Mouse (Mus musculus): Measurements from ENCODE around the gene Scn8a. TPM values are rescaled to one million over a fixed set of nuclear protein-coding genes. Genes with fewer than 3 reads are reported as not detected.

Scn8a gene
- polyA plus RNA-seq, 1 experiment from 2014 or later, result 29.2 TPM

- no peak overlapping the region for H3K4me2 ChIP-seq
- H3K27me3 ChIP-seq (replicated peaks), result no peaks in the 10 kb centered on the region
- ATAC-seq (ENCODE audit: low FRiP score), result no peak
- no peak overlapping the region for H3K27ac ChIP-seq (replicated peaks)
- no peaks in the 10 kb centered on the region for H3K36me3 ChIP-seq
- H3K9me3 ChIP-seq (replicated peaks), result no peaks in the 10 kb centered on the region
- no peak overlapping the region for H3K4me3 ChIP-seq (replicated peaks)
- peaks cover 23% of the 10 kb centered on the region for H3K4me1 ChIP-seq
- WGBS, result 96% methylated on average over 11 of the region's 11 CpGs
- no peak overlapping the region for H3K9ac ChIP-seq (replicated peaks)
These were observed 52.6 kb downstream of the Scn8a start for GRCm38 (mm10) chr15:100922210-100922609.

DNA sequence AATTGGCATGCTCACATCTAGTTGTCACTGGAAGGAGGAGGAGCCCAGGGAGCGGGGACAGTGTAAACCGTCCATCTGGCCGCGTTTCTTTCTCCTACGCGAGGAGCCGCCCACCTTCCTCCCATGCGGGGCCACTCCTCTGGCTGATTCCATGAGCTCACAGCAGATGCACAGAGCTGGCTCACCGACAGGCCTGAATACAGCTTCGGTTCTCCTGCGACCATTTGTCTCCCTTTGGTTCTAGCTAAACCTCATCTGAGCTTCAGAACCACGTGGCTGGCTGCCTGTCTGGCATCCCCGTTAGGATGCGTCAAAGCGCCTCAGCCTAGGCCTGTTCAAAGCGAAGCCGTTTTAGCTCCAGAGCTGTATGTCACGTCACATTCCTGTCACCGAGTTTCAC, 53.8 kb downstream of the Scn8a start:
- Histone ChIP-seq H3K36me3 (no peaks in the 10 kb centered on the region), H3K27ac (replicated peaks) (0 out of 2 replicates have a peak overlapping the region, but pooled peaks have one; percentile 7), H3K27me3 (replicated peaks) (no peaks in the 10 kb centered on the region), H3K9ac (replicated peaks) (no peak overlapping the region), H3K4me2 (peak overlapping the region; percentile 5; the same call in 1 of the 2 replicates), H3K4me3 (replicated peaks) (no peak overlapping the region), H3K4me1 (peaks cover 23% of the 10 kb centered on the region), H3K9me3 (replicated peaks) (no peaks in the 10 kb centered on the region)
- peak; percentile 48 for ATAC-seq (ENCODE audit: low FRiP score)
- 19% methylated on average over 19 of the region's 19 CpGs for WGBS

DNA sequence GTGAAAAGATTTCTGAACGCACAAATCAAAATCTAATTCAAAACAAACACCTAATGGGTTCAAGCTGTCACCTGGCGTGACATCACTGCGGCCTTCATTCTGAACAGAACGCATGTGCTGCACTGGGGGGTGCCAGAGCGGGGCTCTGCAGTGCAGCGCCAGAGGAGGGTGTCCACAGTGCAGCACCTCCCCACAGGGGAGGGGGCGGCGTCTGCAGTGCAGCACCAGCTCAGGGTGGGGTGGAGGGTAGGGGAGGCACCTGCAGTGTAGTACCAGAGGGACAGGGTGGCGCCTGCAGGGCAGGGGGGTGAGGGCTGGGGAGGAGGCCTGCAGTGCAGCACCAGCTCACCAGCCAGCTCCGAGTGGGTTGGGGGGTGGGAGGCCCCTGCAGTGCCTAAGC, 55.3 kb downstream of the Scn8a start:
- 60% methylated on average over 10 of the region's 10 CpGs for WGBS
- Histone ChIP-seq H3K9me3 (replicated peaks) (no peaks in the 10 kb centered on the region), H3K4me3 (replicated peaks) (no peak overlapping the region), H3K4me2 (no peak overlapping the region), H3K9ac (replicated peaks) (no peak overlapping the region), H3K4me1 (peaks cover 15% of the 10 kb centered on the region), H3K27me3 (replicated peaks) (no peaks in the 10 kb centered on the region), H3K36me3 (no peaks in the 10 kb centered on the region), H3K27ac (replicated peaks) (peak overlapping the region; percentile 58)
- ATAC-seq (ENCODE audit: low FRiP score), result peak; percentile 28; the same call in 1 of the 2 replicates

GRCm38 (mm10) chr15:100930477-100930876, 60.8 kb downstream of the Scn8a start:
- no peak overlapping the region for H3K4me3 ChIP-seq (replicated peaks)
- no peaks in the 10 kb centered on the region for H3K27me3 ChIP-seq (replicated peaks)
- no peaks in the 10 kb centered on the region for H3K9me3 ChIP-seq (replicated peaks)
- H3K4me1 ChIP-seq, result peaks cover 14% of the 10 kb centered on the region
- H3K27ac ChIP-seq (replicated peaks), result no peak overlapping the region
- WGBS, result 62% methylated on average over 3 of the region's 3 CpGs
- ATAC-seq (ENCODE audit: low FRiP score), result no peak
- H3K36me3 ChIP-seq, result no peaks in the 10 kb centered on the region
- H3K4me2 ChIP-seq, result no peak overlapping the region
- H3K9ac ChIP-seq (replicated peaks), result no peak overlapping the region

DNA sequence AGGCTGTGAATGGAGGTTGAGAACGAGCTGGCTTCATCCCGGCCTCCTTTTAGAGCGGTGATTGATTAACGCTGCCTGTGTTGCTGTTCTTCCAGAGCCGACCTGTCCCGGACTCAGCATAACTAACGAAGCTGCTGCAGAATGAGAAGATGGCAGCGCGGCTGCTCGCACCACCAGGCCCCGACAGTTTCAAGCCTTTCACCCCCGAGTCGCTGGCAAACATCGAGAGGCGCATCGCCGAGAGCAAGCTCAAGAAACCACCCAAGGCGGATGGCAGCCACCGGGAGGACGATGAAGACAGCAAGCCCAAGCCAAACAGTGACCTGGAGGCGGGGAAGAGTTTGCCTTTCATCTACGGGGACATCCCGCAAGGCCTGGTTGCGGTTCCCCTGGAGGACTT, 66.5 kb downstream of the Scn8a start:
- Histone ChIP-seq H3K36me3 (peaks cover 12% of the 10 kb centered on the region), H3K4me3 (replicated peaks) (0 out of 2 replicates have a peak overlapping the region, but pooled peaks have one; percentile 9), H3K27me3 (replicated peaks) (no peaks in the 10 kb centered on the region), H3K9me3 (replicated peaks) (no peaks in the 10 kb centered on the region), H3K4me2 (peak overlapping the region; percentile 36), H3K9ac (replicated peaks) (0 out of 2 replicates have a peak overlapping the region, but pooled peaks have one; percentile 17), H3K4me1 (peaks cover 31% of the 10 kb centered on the region), H3K27ac (replicated peaks) (no peak overlapping the region)
- ATAC-seq (ENCODE audit: low FRiP score), result no peak
- 40% methylated on average over 24 of the region's 24 CpGs for WGBS

DNA sequence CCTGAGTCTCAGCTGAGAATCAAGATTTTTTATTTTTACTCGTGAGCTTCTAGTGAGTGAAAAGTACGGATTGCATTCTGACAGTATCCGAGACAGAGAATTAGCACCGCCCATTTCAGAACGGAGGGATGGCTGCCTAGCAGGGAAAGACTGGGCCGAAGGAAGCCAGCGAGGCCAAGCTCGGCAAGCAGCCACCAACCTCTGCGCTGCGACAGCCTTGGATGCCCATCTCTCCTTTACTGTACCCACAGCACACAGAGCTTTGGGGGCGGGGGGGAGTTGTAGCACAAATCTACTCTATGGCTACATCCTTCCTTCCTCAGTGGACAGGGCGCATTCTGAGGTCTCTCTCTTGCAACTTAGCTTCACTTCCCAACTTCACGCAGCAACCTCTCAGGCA, 78.7 kb downstream of the Scn8a start:
- no peaks in the 10 kb centered on the region for H3K27me3 ChIP-seq (replicated peaks)
- no peaks in the 10 kb centered on the region for H3K36me3 ChIP-seq
- no peak overlapping the region for H3K4me3 ChIP-seq (replicated peaks)
- H3K9me3 ChIP-seq (replicated peaks), result no peaks in the 10 kb centered on the region
- peaks cover 5% of the 10 kb centered on the region; the same call in 1 of the 2 replicates for H3K4me1 ChIP-seq
- WGBS, result 88% methylated on average over 13 of the region's 13 CpGs
- H3K27ac ChIP-seq (replicated peaks), result no peak overlapping the region
- H3K4me2 ChIP-seq, result no peak overlapping the region
- no peak for ATAC-seq (ENCODE audit: low FRiP score)
- H3K9ac ChIP-seq (replicated peaks), result no peak overlapping the region

DNA sequence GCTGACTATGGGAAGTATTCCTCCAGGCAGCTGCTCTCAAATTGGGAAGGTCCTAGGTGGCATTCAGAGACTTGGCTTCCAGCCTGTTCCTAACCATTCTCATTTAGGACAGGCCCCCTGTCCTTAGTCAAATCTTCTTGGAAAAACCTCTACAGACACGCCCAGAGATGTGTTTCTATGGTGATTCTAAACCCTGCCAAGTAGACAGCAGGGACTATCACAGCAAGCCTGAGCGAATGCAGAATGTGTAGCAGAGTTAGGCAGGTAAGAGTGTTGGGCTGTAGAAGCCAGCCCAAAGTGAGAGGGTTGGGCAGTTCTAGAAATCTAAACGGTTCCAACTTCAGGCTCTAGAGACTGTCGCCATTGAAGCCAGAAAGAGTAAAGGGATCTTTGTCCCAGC, 79.5 kb downstream of the Scn8a start:
- H3K9ac ChIP-seq (replicated peaks), result no peak overlapping the region
- H3K4me2 ChIP-seq, result no peak overlapping the region
- no peak overlapping the region for H3K27ac ChIP-seq (replicated peaks)
- no peaks in the 10 kb centered on the region for H3K9me3 ChIP-seq (replicated peaks)
- H3K27me3 ChIP-seq (replicated peaks), result no peaks in the 10 kb centered on the region
- no peak for ATAC-seq (ENCODE audit: low FRiP score)
- H3K4me3 ChIP-seq (replicated peaks), result no peak overlapping the region
- WGBS, result 84% methylated on average over 4 of the region's 4 CpGs
- peaks cover 5% of the 10 kb centered on the region; the same call in 1 of the 2 replicates for H3K4me1 ChIP-seq
- no peaks in the 10 kb centered on the region for H3K36me3 ChIP-seq

DNA sequence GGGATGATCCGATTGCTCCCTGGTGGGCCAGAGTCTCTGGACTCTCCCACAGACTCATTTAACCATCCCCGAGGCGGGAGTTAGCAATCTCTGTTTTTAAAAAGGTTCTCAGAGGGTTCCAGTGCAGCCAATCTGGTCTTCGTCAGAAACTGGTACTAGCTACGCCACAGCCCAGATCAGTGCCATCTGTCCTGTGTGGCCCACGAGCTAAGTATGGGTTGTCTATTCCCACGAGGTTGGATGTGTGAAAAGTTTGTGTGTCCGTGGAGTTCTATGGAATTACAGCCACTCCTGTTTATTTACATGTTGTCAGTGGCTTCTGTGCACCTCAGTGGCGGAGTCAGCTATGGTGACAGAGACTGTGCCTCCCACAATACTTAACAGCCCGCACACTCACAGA, 81.8 kb downstream of the Scn8a start:
- H3K27me3 ChIP-seq (replicated peaks), result no peaks in the 10 kb centered on the region
- no peaks in the 10 kb centered on the region for H3K36me3 ChIP-seq
- no peak overlapping the region for H3K9ac ChIP-seq (replicated peaks)
- no peak overlapping the region for H3K4me2 ChIP-seq
- H3K4me3 ChIP-seq (replicated peaks), result no peak overlapping the region
- no peaks in the 10 kb centered on the region for H3K9me3 ChIP-seq (replicated peaks)
- no peak overlapping the region for H3K27ac ChIP-seq (replicated peaks)
- 68% methylated on average over 10 of the region's 10 CpGs for WGBS
- peaks cover 5% of the 10 kb centered on the region; the same call in 1 of the 2 replicates for H3K4me1 ChIP-seq
- no peak for ATAC-seq (ENCODE audit: low FRiP score)

GRCm38 (mm10) chr15:100952292-100952691, 82.6 kb downstream of the Scn8a start:
- Histone ChIP-seq H3K4me1 (peaks cover 5% of the 10 kb centered on the region; the same call in 1 of the 2 replicates), H3K4me3 (replicated peaks) (no peak overlapping the region), H3K27ac (replicated peaks) (no peak overlapping the region), H3K4me2 (no peak overlapping the region), H3K36me3 (no peaks in the 10 kb centered on the region), H3K9me3 (replicated peaks) (no peaks in the 10 kb centered on the region), H3K27me3 (replicated peaks) (no peaks in the 10 kb centered on the region), H3K9ac (replicated peaks) (no peak overlapping the region)
- no peak for ATAC-seq (ENCODE audit: low FRiP score)
- 71% methylated on average over 2 of the region's 2 CpGs for WGBS

- Histone ChIP-seq H3K4me3 (replicated peaks) (no peak overlapping the region), H3K9me3 (replicated peaks) (no peaks in the 10 kb centered on the region), H3K27me3 (replicated peaks) (no peaks in the 10 kb centered on the region), H3K4me1 (peaks cover 5% of the 10 kb centered on the region; the same call in 1 of the 2 replicates), H3K9ac (replicated peaks) (no peak overlapping the region), H3K36me3 (no peaks in the 10 kb centered on the region), H3K27ac (replicated peaks) (no peak overlapping the region), H3K4me2 (no peak overlapping the region)
- WGBS, result 21% methylated on average over 8 of the region's 8 CpGs
- no peak for ATAC-seq (ENCODE audit: low FRiP score)
These were observed 83.2 kb downstream of the Scn8a start for GRCm38 (mm10) chr15:100952854-100953253.

- Histone ChIP-seq H3K27me3 (replicated peaks) (no peaks in the 10 kb centered on the region), H3K9me3 (replicated peaks) (no peaks in the 10 kb centered on the region), H3K4me3 (replicated peaks) (no peak overlapping the region), H3K36me3 (no peaks in the 10 kb centered on the region), H3K27ac (replicated peaks) (no peak overlapping the region), H3K4me2 (no peak overlapping the region), H3K9ac (replicated peaks) (no peak overlapping the region), H3K4me1 (peaks cover 5% of the 10 kb centered on the region; the same call in 1 of the 2 replicates)
- no peak for ATAC-seq (ENCODE audit: low FRiP score)
- WGBS, result 50% methylated on average over 7 of the region's 7 CpGs
These were observed 84.3 kb downstream of the Scn8a start for GRCm38 (mm10) chr15:100953955-100954354.

- ATAC-seq (ENCODE audit: low FRiP score), result no peak
- Histone ChIP-seq H3K9ac (replicated peaks) (no peak overlapping the region), H3K9me3 (replicated peaks) (no peaks in the 10 kb centered on the region), H3K36me3 (no peaks in the 10 kb centered on the region), H3K4me2 (no peak overlapping the region), H3K4me3 (replicated peaks) (no peak overlapping the region), H3K27me3 (replicated peaks) (no peaks in the 10 kb centered on the region), H3K4me1 (peaks cover 5% of the 10 kb centered on the region; the same call in 1 of the 2 replicates), H3K27ac (replicated peaks) (no peak overlapping the region)
- WGBS, result 76% methylated on average over 16 of the region's 16 CpGs
These were observed 85.1 kb downstream of the Scn8a start for GRCm38 (mm10) chr15:100954751-100955150.
